Mouse (Mus musculus) WW6 (cell line): ENCODE data around the gene Pds5b.
"Not testable (repeated sequence)": the region's sequence is repeated elsewhere in the genome, so short reads cannot be mapped to it uniquely, and the experiment has no call there.

Experiments
- DNase-seq: peaks from one replicate; pipeline ENCODE4 v3.0.0-alpha.2; 2013; ENCODE audit warnings: low read depth, low spot score

Gene Pds5b

DNA sequence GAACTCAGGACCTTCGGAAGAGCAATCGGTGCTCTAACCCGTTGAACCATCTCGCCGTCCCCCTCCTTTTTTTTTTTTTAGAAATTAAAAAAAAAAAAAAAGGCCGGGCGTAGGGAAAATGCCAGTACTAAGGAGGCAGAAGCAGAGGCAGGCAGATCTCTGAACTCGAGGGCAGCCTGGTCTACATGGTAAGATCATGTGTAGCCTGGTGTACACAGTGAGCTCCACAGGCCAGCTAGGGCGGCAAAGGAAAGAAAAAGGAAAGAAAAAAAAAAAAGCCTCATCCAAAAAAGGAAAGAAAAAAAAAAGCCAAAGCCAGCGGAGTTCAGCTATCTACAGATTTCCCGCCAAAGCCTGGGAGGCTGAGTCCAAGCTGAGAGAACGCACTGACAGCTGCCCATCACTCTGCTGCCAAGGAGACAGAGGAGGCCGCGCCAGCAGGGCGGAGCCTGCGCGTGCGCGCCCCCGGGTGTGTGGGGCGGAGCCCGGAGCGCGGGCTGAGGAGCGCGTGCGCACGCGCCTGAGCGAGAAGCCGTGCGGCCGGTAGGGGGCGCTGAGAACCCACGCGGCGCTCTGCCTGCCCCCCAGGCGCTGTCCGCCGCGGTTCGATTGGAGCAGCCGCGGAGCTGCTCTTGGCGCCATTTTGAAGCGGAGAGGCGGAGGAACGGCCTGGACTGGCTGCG is at the start of gene Pds5b:
Gene Pds5b (plus strand): TSS at position 587 of the 683 bp plus-strand sequence.
- DNase-seq, result peak; percentile 94

GRCm38 (mm10) chr5:150625528-150625927 is 48.0 kb upstream of the Pds5b start:
- no peak for DNase-seq

DNA sequence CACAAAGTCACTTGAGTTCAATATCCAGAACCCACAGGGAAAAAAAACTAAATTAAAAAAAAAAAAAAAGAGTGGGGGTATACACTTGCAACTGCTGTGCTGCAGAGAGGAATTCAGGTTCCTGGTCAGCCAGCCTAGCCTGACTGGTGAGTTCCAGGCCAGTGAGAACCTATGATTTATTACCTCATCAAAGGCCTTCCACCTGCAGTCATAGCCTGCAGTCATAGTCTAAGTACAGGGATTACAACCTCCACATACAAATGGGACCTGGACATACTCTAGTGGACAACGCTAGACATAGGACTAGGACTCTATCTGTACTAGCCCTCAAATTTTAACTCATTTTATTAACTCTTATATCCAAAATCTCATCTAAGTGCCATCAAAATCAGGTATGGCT is 44.3 kb upstream of the Pds5b start:
- no peak for DNase-seq

DNA sequence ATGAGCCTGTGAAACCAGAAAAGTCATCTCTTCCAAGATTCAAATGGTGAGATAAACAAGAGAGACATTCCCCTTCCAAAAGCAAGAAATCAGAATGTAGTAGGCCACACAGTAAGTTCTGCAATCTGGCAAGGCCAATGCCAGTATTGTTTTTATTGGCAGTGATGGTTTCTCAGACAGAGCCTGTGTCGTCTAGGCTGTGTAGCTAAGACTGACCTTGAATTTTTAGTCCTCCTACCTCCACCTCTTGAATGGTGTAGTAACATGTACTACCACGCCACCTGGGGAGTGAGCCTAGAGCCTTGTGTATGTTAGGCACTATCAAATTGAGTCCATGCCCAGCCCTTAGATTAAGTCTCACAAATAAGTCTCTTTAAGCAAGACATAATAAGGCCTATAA is 43.8 kb upstream of the Pds5b start:
- DNase-seq, result no peak

DNA sequence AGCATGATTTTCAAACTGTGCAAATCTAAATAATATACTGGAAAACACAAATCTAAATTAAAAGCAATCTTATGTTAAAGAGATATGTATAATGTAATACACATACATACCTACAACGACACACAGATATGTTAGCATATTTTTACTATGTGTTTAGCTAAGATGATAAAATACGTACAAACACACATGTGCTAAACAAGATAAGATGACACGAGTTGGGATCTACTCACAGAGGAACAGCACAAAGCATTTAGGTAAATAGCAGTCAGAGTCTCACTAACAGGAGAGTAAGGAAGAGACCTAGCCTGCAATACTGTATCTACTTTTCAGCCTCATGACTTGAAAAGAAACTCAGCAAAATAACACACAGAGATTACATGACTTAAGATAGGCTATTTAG is 32.1 kb upstream of the Pds5b start:
- DNase-seq, result no peak

- not testable (repeated sequence) for DNase-seq
Measured at GRCm38 (mm10) chr5:150643390-150643789, 30.1 kb upstream of the Pds5b start.

GRCm38 (mm10) chr5:150644926-150645325 is 28.6 kb upstream of the Pds5b start:
- no peak for DNase-seq

DNA sequence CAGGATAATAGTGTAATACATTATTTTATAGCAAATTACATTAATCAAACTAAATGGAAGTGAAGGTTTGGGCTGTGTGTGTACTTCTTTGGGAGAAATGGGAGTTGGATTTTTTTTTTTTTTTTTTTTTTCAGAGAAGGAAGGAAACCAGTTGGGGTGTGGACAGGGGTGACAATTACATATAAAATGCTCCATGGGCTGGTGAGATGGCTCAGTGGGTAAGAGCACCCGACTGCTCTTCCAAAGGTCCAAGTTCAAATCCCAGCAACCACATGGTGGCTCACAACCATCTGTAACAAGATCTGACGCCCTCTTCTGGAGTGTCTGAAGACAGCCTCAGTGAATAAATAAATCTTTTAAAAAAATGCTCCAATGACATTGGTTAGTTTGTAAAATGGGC is 21.0 kb upstream of the Pds5b start:
- DNase-seq, result no peak

GRCm38 (mm10) chr5:150654548-150654947 is 19.0 kb upstream of the Pds5b start:
- DNase-seq, result no peak

DNA sequence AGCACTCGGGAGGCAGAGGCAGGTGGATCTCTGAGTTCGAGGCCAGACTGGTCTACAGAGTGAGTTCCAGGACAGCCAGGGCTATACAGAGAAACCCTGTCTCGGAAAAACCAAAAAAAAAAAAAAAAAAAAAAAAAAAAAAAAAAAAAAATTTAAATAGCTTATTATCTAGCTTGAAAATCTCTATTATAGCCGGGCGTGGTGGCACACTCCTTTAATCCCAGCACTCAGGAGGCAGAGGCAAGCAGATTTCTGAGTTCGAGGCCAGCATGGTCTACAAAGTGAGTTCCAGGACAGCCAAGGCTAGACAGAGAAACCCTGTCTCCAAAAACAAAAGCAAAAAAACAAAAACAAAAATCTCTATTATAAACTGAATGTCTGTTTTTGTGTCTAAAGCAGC is 14.1 kb upstream of the Pds5b start:
- DNase-seq, result not testable (repeated sequence)

DNA sequence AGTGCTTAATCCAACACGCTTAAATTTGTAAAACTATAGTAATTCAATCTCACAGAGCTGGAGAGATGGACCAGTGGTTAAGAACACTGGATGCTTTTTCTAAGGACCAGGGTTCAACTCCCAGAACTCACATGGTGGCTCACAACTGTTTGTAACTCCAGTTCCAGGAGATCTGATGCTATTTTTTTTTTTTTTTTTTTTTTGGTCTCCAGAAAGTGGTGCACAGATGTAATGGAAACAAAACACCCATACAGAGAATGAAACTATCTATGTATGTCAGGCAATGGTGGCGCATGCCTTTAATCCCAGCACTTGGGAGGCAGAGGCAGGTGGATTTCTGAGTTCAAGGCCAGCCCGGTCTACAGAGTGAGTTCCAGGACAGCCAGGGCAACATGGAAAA is 13.2 kb upstream of the Pds5b start:
- DNase-seq, result not testable (repeated sequence)

DNA sequence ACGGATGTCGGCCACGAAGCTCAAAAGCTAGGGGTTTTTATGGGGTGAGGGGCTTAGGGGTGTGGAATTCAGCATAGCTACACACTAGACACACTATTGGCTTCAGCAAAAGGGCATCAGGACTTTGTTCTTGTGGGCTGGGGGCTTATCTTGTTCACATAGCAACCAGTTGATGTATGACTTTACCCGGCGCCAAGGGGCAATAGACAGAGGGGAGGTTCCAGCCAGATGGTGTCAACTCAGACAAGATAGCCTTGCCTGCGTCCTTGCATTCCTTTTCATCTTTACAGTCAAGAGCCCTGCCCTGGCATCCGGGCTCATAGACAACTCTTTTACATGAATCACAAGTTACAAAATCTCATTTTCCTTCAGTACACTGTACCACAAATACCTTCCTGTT is 9.6 kb upstream of the Pds5b start:
- not testable (repeated sequence) for DNase-seq

DNA sequence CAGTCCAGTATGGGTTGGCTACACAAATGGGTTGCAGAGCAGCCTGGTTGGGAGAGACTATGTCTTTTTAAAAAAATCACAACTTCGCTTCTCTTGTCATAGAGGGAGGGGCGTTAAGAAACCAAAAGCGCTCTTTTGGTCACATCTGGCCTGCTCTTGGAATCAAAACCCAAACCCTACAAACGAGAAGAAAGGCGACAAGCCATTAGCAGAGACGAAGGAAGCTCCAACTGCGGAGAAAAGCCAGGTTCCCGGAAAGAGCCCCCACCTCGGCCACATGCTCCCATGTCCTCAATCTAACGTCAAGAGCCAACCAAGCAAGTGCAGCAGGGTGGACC is 8.8 kb upstream of the Pds5b start:
- DNase-seq, result no peak

- DNase-seq, result peak; percentile 92
Measured at GRCm38 (mm10) chr5:150665132-150665954, 8.2 kb upstream of the Pds5b start.

GRCm38 (mm10) chr5:150666133-150666739 is 7.3 kb upstream of the Pds5b start, which contains the start of gene N4bp2l2:
Gene N4bp2l2, minus strand, starts transcription at chr5:150666183.
- DNase-seq, result not testable (repeated sequence)

DNA sequence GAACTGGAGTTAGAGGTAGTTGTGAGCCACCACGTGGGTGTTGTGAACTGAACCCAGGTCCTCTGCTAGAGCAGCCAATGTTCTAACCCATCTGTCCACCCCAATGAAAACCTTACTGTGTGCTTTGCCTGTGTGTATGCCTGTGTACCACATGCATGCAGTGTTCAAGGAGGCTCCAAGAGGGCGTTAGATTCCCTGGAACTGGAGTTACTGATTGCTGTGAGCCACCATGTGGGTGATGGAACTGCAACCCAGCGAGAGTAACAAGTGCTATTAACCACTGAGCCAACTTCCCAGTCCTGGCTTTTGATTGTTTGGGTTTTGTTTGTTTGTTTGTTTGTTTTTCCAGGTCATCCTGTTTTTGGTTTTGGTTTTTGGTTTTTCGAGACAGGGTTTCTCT is 4.8 kb upstream of the Pds5b start:
- DNase-seq, result no peak

DNA sequence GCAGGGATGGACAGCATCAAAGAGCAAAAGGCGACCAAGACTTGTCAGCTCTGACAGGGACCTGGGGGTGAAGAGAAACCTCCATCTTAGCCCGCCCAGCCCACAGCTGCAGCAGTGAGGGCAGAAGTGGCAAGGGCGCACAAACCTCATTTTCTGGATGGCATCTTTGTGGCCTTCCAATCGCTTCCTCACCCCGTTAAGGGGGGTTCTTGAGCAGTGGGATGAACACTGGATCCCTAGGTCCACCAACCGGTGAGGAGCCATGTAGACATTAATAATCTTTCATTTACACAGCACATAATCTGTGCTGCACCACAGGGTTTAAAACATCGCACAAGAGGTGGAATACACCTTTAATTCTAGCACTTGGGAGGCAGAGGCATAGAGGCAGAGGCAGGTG is 1.2 kb upstream of the Pds5b start:
- no peak for DNase-seq

- DNase-seq, result no peak
Measured at GRCm38 (mm10) chr5:150673880-150674621, 512 bp downstream of the Pds5b start.

GRCm38 (mm10) chr5:150674866-150675265 is 1.3 kb downstream of the Pds5b start:
- no peak for DNase-seq

- DNase-seq, result not testable (repeated sequence)
Measured at GRCm38 (mm10) chr5:150682862-150683261, 9.3 kb downstream of the Pds5b start.

DNA sequence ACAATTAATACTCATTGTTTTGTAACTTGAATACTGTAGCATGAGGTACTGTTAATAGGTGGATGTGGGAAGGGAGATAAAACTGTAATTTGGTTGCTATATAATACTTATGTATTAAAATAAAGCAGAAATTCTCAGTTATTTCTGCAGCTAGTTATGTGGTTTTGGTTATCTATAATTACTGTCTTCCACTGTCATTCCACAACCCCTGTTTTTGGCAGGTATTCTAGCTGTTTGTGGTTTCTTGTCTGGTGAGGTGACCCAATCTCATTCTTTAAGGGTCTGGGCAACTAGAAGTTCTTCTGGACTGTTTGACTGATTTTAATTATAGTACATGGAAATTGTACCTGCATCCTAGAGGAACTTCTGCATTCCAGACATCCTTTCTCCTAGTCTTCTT is 17.1 kb downstream of the Pds5b start:
- no peak for DNase-seq

DNA sequence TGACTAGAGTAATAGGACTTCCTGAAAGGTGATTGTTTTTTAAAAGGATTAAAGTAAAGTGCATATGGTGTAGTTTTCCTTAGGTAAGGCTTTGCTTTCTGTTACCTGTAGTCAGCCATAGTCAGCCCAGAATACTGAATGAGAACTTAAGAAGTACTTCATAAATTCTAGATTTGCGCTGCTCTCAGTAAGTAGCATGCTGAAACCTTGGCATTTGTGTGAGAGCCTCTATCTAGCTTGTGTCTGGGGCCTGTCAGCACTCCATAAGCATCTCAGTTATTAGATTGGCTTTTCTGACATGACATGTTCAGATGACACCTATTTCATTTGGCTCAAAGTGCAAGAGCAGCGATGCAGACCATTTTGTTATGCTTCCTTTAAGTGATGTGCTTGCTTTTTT is 19.7 kb downstream of the Pds5b start:
- DNase-seq, result no peak
